Mouse (Mus musculus) neutrophil, adult 5-6 weeks (primary cell): ENCODE measurements around the gene Morn2. TPM values are rescaled to one million over a fixed set of nuclear protein-coding genes. Genes with fewer than 3 reads are reported as not detected.
"Not testable (repeated sequence)": the region's sequence is repeated elsewhere in the genome, so short reads cannot be mapped to it uniquely, and the experiment has no call there.

Source experiments
- ATAC-seq: fragments of 151-379, 151-347 bp; 2 replicates; pipeline ENCODE4 v1.8.0; 2017; ENCODE audit warnings: mild to moderate bottlenecking, moderate TSS enrichment; ENCODE audit not compliant: insufficient number of reproducible peaks, poor library complexity, low FRiP score, severe bottlenecking; ENCODE audit errors: extremely low read depth
- total RNA-seq: library from RNA; stranded (forward); fragments of 200-1000 nt; gene quantifications from 2 replicates; pipeline ENCODE4 v1.2.3, GENCODE M21; 2017

The Morn2 gene
- total RNA-seq, result 1.7 and 1.8 TPM in 2 replicates

GRCm38 (mm10) chr17:80290074-80290657, at the start of gene Morn2, which contains the start of gene Dhx57:
Gene Morn2 (plus strand): TSS chr17:80290203.
Gene Dhx57 (minus strand): TSS chr17:80290476.
- peak; percentile 97 for ATAC-seq

- no peak for ATAC-seq
Observed at GRCm38 (mm10) chr17:80241594-80241993, 48.4 kb upstream of the Morn2 start.

GRCm38 (mm10) chr17:80243116-80243515, 46.9 kb upstream of the Morn2 start:
- ATAC-seq, result no peak

GRCm38 (mm10) chr17:80252757-80253525, 37.1 kb upstream of the Morn2 start:
- 0 out of 2 replicates have a peak, but pooled peaks have one; percentile 23 for ATAC-seq

DNA sequence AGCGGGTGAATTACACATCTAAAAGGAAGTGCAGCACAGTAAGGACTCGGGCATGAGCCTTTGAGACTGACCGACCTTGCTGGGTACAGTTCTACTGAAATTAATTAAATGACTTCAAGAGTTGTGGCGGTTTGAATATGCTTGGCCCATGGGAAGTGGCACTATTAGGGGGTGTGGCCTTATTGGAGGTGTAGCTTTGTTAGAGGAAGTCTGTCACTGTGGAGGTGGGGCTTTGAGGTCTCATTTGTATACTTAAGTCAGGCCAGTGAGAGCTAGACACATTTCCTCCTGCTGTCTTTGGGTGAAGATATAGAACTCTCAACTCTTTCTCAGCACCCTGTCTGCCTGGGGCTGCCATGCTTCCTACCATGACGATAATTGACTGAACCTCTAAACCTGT, 35.6 kb upstream of the Morn2 start:
- ATAC-seq, result no peak

- no peak for ATAC-seq
Observed at GRCm38 (mm10) chr17:80255208-80255607, 34.8 kb upstream of the Morn2 start.

DNA sequence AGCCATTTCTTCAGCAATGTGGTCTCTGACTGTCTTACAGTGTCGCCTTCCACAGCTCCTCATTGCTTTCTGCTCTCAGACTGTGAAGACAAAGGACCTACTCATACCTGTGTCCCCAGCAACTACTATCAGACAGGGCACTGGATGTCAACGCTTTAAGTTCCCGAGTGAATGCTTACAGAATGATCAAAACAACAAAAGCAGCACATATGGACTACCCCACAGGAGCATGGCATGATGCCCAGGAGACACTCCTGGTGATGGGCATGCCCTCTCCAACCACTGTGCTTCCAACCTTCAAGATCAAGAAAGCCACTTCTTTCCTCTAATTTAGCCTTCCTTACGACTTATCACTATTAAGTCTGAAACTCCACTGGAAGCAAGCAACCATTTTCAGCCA, 22.9 kb upstream of the Morn2 start:
- no peak for ATAC-seq

- ATAC-seq, result no peak
Observed at GRCm38 (mm10) chr17:80268151-80268550, 21.9 kb upstream of the Morn2 start.

- ATAC-seq, result not testable (repeated sequence)
Observed at GRCm38 (mm10) chr17:80270622-80271021, 19.4 kb upstream of the Morn2 start.

DNA sequence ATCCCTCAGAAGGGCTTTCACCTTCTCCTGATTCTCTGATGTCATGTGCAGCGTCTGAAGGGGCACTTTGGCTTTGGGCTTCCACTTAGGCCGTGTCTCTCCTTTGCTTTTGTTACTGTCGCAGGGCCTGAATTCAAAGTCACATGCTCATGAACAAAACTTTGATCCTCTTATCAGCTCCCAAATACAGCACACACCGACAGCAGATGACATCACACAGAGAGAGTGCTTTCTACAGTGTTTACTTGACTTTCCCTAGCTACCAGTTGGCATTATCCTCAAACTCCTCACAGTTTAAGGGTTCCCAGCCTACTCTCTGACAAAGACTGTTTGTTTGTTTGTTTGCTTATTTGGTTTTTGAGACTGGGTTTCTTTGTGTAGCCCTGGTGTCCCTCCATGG, 11.7 kb upstream of the Morn2 start:
- no peak for ATAC-seq

DNA sequence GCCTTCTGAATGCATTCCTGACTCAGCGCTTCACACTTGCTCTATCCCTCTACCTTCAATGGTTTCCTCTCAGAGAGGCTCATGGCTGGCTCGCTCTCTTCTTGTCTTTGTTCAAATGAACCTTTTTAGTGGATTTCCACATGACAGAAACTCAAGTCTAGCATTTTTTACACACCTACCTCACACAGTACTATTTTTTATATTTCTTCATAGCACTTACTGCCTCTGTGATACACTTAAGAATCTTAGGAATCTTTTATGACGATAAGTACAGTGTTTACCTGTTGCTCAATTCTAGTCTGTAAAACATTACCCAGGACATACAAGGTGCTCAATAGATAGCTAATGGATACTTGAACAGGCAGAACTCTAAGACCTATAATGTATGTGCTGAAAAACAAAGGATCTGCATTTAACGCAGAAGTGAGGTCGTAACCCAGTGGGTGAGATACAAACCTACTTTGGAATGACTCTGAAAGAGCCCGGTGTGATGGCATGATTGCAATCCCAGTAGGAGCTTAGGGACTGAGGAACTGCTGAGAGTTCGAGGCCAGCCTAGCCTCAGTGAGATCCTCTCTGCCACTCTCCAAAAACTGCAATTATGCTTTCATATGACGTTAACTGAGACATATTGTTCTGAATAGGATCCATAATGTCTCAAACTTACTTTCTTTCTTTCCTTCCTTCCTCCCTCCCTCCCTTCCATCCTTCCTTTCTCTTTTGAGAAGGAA, 10.5 kb upstream of the Morn2 start:
- ATAC-seq, result no peak

GRCm38 (mm10) chr17:80284446-80284845, 5.6 kb upstream of the Morn2 start:
- ATAC-seq, result no peak

DNA sequence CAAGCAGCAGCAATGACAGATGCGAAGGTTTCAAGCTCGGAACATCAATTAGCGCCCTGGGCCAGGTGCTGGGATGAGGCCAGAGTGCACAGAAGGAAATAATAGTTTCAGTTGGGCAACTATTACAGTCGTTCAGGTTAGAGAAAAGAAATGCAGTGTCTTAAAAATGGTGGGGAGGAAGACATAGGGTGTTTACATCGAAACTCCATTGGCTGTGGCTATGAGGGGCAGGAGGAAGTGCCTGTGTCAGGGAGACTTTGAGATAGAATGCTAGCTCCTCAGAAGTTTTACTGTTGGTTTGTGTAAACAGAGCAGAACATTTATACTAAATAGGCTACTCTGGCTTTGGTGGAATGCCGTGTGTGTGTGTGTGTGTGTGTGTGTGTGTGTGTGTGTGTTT, 2.0 kb upstream of the Morn2 start:
- ATAC-seq, result peak; percentile 27; the same call in 1 of the 2 replicates

- no peak for ATAC-seq
Observed at GRCm38 (mm10) chr17:80289280-80290073, 526 bp upstream of the Morn2 start.

DNA sequence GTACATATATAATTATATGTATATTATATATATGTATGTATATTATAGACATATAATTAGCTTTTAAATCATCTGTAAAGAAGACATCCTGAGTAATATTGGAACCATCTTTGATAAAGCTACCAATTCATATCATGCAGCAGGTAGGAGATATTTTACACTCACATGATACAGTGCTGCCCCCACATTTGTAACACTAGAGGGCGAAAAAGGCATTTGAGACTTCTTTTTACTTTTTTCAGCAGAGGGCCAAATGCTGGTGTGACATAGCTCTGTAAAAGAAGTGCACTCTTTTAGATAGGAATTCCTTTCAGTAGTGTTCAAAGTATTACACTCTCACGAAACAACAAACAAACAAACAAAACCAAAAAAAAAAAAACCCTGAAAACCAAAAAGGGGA, 1.1 kb downstream of the Morn2 start:
- ATAC-seq, result peak; percentile 28; the same call in 1 of the 2 replicates

DNA sequence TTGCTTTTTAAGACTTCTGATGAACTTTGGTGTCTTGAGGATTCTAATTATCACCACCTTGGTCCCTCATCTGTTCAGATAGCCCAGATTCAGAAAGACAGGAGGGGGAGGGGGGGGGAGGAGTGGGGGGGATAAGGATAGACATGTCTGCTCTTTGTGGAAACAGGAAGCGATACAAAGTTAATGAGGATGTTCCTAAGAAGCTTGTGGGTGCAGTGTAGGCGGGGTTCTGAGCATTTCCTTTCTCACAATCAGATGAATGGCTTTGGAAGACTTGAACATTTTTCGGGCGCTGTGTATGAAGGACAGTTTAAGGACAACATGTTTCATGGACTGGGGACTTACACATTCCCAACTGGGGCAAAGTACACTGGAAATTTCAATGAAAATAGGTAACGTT, 5.3 kb downstream of the Morn2 start:
- no peak for ATAC-seq

DNA sequence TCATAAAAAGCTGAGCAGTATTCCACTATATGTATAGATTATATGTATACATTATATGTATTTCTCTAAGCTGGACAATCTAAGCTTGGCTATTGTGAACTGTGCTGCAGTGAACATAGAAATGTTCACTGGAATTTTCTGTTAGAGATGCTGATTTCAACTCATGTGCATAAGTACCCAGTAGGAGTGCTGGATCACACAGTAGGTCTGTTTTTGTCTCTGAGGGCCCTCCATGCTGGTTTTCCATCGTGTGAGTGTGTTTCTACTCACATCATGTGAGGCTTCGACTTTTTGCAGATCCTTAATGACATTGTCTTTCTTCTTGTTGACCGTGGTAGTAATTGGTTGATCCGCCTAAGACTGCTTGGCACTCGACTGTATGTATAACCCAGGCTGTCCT, 8.8 kb downstream of the Morn2 start:
- ATAC-seq, result no peak

DNA sequence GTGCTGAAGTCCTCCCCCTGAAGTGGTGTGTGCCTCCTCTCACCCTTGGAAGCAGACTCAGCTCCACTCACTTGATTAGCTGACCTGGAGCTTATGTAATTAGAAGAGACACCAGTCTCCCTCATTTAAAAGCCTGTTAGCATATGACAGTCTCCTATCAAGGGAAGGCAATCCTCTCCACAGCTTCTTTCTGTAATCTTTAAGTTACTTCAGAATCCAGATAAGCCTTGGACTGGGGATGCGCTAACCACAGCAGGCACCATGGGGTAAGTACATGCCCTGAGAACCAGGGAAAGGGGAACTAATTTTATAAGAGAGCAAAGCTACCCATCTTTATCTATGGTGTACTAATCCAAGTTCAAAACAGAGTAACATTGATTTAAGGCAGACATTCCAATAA, 17.2 kb downstream of the Morn2 start, which contains the start of gene Arhgef33:
Arhgef33 (plus strand) TSS at position 157 of the 400 bp plus-strand sequence.
- ATAC-seq, result no peak

GRCm38 (mm10) chr17:80311761-80312160, 21.8 kb downstream of the Morn2 start:
- no peak for ATAC-seq
